Comparison of ENCODE assay signal across 24 mouse cellular contexts in genomic region chr10:81272356-81272755, GRCm38 (mm10). TPM values are rescaled to one million over a fixed set of nuclear protein-coding genes. Genes with fewer than 3 reads are reported as not detected.
"Had no signal": no experiment of that assay in that cellular context is flagged by ENCODE, and none has a peak within 500 bp of the region (broad histone marks: within the 10 kb centered on the region; RNA-seq: fewer than 3 reads in every experiment).

No protein-coding gene starts in this region.

- H3K9ac ChIP-seq: heart, embryonic 13.5 days; heart, embryonic 15.5 days; hindbrain, embryonic 13.5 days; hindbrain, embryonic 15.5 days; limb, embryonic 13.5 days; limb, embryonic 15.5 days; liver, embryonic 12.5 days; liver, embryonic 14.5 days had no signal

- H3K27me3 ChIP-seq: hindbrain, embryonic 13.5 days; hindbrain, embryonic 15.5 days; limb, embryonic 15.5 days had no signal

- H3K27ac ChIP-seq: heart, embryonic 13.5 days; heart, embryonic 15.5 days; hindbrain, embryonic 13.5 days; hindbrain, embryonic 15.5 days; hindbrain, postnatal 0 days; layer of hippocampus, adult 2 months; limb, embryonic 13.5 days; limb, embryonic 15.5 days; liver, embryonic 12.5 days; liver, embryonic 14.5 days had no signal

- H3K9me3 ChIP-seq: heart, embryonic 13.5 days; heart, embryonic 15.5 days; hindbrain, embryonic 13.5 days; hindbrain, embryonic 15.5 days; limb, embryonic 15.5 days; liver, embryonic 12.5 days had no signal

- DNase-seq: gastrocnemius, postnatal 14 days; gastrocnemius, postnatal 36 days; heart, adult 18-20 months; heart, postnatal 14 days; heart, postnatal 36 days; kidney, adult 18-20 months; kidney, adult 8-10 months; kidney, postnatal 10 days; kidney, postnatal 25 days; kidney, postnatal 4 days; left cerebral cortex, postnatal 4 days had no signal

- H3K4me2 ChIP-seq: heart, embryonic 11.5 days; heart, embryonic 13.5 days; heart, embryonic 15.5 days; hindbrain, embryonic 13.5 days; hindbrain, embryonic 15.5 days; limb, embryonic 13.5 days; limb, embryonic 15.5 days; liver, embryonic 12.5 days had no signal

- H3K4me3 ChIP-seq: heart, embryonic 13.5 days; heart, embryonic 15.5 days; hindbrain, embryonic 13.5 days; hindbrain, embryonic 15.5 days; layer of hippocampus, adult 2 months; limb, embryonic 13.5 days; limb, embryonic 15.5 days; liver, embryonic 12.5 days had no signal

- ATAC-seq: hindbrain, postnatal 0 days; liver, embryonic 12.5 days had no signal

RNA-seq across cellular contexts. Expression of gene Tjp3, which starts 19.0 kb away (rescaled TPM):
- total RNA-seq: gastrocnemius, adult 18-20 months; gastrocnemius, adult 8-10 months; gastrocnemius, postnatal 14 days; gastrocnemius, postnatal 36 days had no signal

RNA-seq across cellular contexts. Expression of gene Matk, which starts 19.6 kb away (rescaled TPM):
- total RNA-seq: gastrocnemius, adult 18-20 months had no signal
